Mouse (Mus musculus) olfactory bulb, adult 2 months (tissue): ENCODE data around the gene Mlf2.

ENCODE experiments used
- CTCF ChIP-seq: fragments of 200-500 bp; IDR thresholded peaks from 2 replicates; pipeline ENCODE4 v1.5.1; 2012; ENCODE audit warnings: low read depth, mild to moderate bottlenecking, low read length, moderate library complexity; ENCODE audit not compliant: insufficient read depth
- POLR2A ChIP-seq: fragments of 200-500 bp; IDR thresholded peaks from 2 replicates; pipeline ENCODE4 v1.6.1; 2012; ENCODE audit warnings: mild to moderate bottlenecking, low read depth, low read length, moderate library complexity; ENCODE audit not compliant: insufficient read depth

- TF ChIP-seq CTCF (no peak), POLR2A (no peak)
Measured at GRCm38 (mm10) chr6:124900801-124901480, 30.2 kb upstream of the Mlf2 start.
